Mouse (Mus musculus) CD4-positive, CD25-positive, alpha-beta regulatory T cell, adult 2 months (primary cell): ENCODE data around the gene Plin5.
"Not testable (repeated sequence)": the region's sequence is repeated elsewhere in the genome, so short reads cannot be mapped to it uniquely, and the experiment has no call there.

Experiments used
- DNase-seq: peaks from one replicate; pipeline ENCODE4 v3.0.0-alpha.2; 2012; ENCODE audit warnings: low read depth, low spot score

The Plin5 gene

GRCm38 (mm10) chr17:56108334-56109044, 8.9 kb downstream of the Plin5 start:
- DNase-seq = no peak

- DNase-seq = no peak
Observed at GRCm38 (mm10) chr17:56107736-56108135, 9.7 kb downstream of the Plin5 start.

GRCm38 (mm10) chr17:56106981-56107380, 10.4 kb downstream of the Plin5 start:
- no peak for DNase-seq

- not testable (repeated sequence) for DNase-seq
Observed at GRCm38 (mm10) chr17:56106436-56106835, 11.0 kb downstream of the Plin5 start.

- not testable (repeated sequence) for DNase-seq
Observed at GRCm38 (mm10) chr17:56104821-56105220, 12.6 kb downstream of the Plin5 start.

- no peak for DNase-seq
Observed at GRCm38 (mm10) chr17:56103465-56104285, 13.7 kb downstream of the Plin5 start.

GRCm38 (mm10) chr17:56102927-56103326, 14.5 kb downstream of the Plin5 start:
- DNase-seq = no peak

- no peak for DNase-seq
Observed at GRCm38 (mm10) chr17:56102158-56102557, 15.2 kb downstream of the Plin5 start.

GRCm38 (mm10) chr17:56100811-56101210, 16.6 kb downstream of the Plin5 start:
- DNase-seq = no peak

GRCm38 (mm10) chr17:56098711-56099572, 18.5 kb downstream of the Plin5 start:
- no peak for DNase-seq

- no peak for DNase-seq
Observed at GRCm38 (mm10) chr17:56098180-56098579, 19.2 kb downstream of the Plin5 start.

GRCm38 (mm10) chr17:56096883-56097282, 20.5 kb downstream of the Plin5 start:
- DNase-seq = no peak

- DNase-seq = no peak
Observed at GRCm38 (mm10) chr17:56092794-56093193, 24.6 kb downstream of the Plin5 start.

GRCm38 (mm10) chr17:56092312-56092711, 25.1 kb downstream of the Plin5 start:
- no peak for DNase-seq

GRCm38 (mm10) chr17:56080781-56081585, 36.4 kb downstream of the Plin5 start:
- peak; percentile 24 for DNase-seq

- no peak for DNase-seq
Observed at GRCm38 (mm10) chr17:56079921-56080320, 37.5 kb downstream of the Plin5 start.

GRCm38 (mm10) chr17:56078880-56079795, 38.3 kb downstream of the Plin5 start, which contains the start of gene Hdgfl2:
Hdgfl2 (plus strand) TSS chr17:56079634.
- DNase-seq = peak; percentile 99

- DNase-seq = peak; percentile 28
Observed at GRCm38 (mm10) chr17:56078361-56078760, 39.0 kb downstream of the Plin5 start.

GRCm38 (mm10) chr17:56077523-56077922, 39.9 kb downstream of the Plin5 start:
- DNase-seq = no peak

- peak; percentile 99 for DNase-seq
Observed at GRCm38 (mm10) chr17:56074827-56075208, 42.6 kb downstream of the Plin5 start, which contains the start of gene Ubxn6. Ubxn6 (minus strand) TSS chr17:56075028.
